Mouse (Mus musculus) kidney, postnatal 4 days (tissue): ENCODE measurements around the gene Ckm.

Source experiments
- DNase-seq, 2 experiments: peaks; one replicate each; pipeline ENCODE4 v3.0.0; 2021; ENCODE audit warnings: mixed read lengths in 2 of 2

Ckm gene

GRCm38 (mm10) chr7:19436276-19436675 lies 31.7 kb downstream of the Ckm start:
- no peak for DNase-seq

GRCm38 (mm10) chr7:19437048-19437447 lies 32.5 kb downstream of the Ckm start:
- no peak for DNase-seq

- no peak for DNase-seq
Measured at GRCm38 (mm10) chr7:19441448-19442091, 37.0 kb downstream of the Ckm start.

- peak; percentile 92 to 94 for DNase-seq
Measured at GRCm38 (mm10) chr7:19443344-19443743, 38.8 kb downstream of the Ckm start.

GRCm38 (mm10) chr7:19444801-19445200 lies 40.2 kb downstream of the Ckm start:
- no peak for DNase-seq

GRCm38 (mm10) chr7:19447689-19448088 lies 43.1 kb downstream of the Ckm start:
- DNase-seq, result no peak

- DNase-seq, result no peak
Measured at GRCm38 (mm10) chr7:19449165-19449564, 44.6 kb downstream of the Ckm start.

- no peak for DNase-seq
Measured at GRCm38 (mm10) chr7:19455186-19455585, 50.6 kb downstream of the Ckm start.

GRCm38 (mm10) chr7:19455819-19456495 lies 51.4 kb downstream of the Ckm start:
- DNase-seq, result no peak

GRCm38 (mm10) chr7:19456628-19457027 lies 52.1 kb downstream of the Ckm start:
- no peak for DNase-seq

- DNase-seq, result no peak
Measured at GRCm38 (mm10) chr7:19457414-19458071, 53.0 kb downstream of the Ckm start.

GRCm38 (mm10) chr7:19458072-19458486 lies 53.5 kb downstream of the Ckm start:
- DNase-seq, result peak; percentile 84 to 90

- peak; percentile 84 to 90 for DNase-seq
Measured at GRCm38 (mm10) chr7:19458591-19459111, 54.1 kb downstream of the Ckm start, which contains the start of gene Mark4. TSS of gene Mark4 (minus strand) at chr7:19458821.

GRCm38 (mm10) chr7:19459144-19459870 lies 54.7 kb downstream of the Ckm start:
- no peak for DNase-seq

GRCm38 (mm10) chr7:19460500-19460899 lies 55.9 kb downstream of the Ckm start:
- DNase-seq, result no peak

GRCm38 (mm10) chr7:19461488-19461887 lies 56.9 kb downstream of the Ckm start:
- peak; percentile 90 for DNase-seq

GRCm38 (mm10) chr7:19462443-19462842 lies 57.9 kb downstream of the Ckm start:
- DNase-seq, result no peak

- DNase-seq, result peak in 1 of 2 experiments; percentile 34
Measured at GRCm38 (mm10) chr7:19462884-19463381, 58.4 kb downstream of the Ckm start, which contains the start of gene Exoc3l2. TSS of gene Exoc3l2 (plus strand) at chr7:19463331.

GRCm38 (mm10) chr7:19464367-19465307 lies 60.1 kb downstream of the Ckm start:
- DNase-seq, result peak; percentile 35 to 57

- DNase-seq, result peak in 1 of 2 experiments; percentile 45
Measured at GRCm38 (mm10) chr7:19466602-19467145, 62.1 kb downstream of the Ckm start.

- DNase-seq, result peak in 1 of 2 experiments; percentile 48
Measured at GRCm38 (mm10) chr7:19467638-19468037, 63.1 kb downstream of the Ckm start.
